Mouse (Mus musculus): ENCODE data around the gene Wwox.

DNA sequence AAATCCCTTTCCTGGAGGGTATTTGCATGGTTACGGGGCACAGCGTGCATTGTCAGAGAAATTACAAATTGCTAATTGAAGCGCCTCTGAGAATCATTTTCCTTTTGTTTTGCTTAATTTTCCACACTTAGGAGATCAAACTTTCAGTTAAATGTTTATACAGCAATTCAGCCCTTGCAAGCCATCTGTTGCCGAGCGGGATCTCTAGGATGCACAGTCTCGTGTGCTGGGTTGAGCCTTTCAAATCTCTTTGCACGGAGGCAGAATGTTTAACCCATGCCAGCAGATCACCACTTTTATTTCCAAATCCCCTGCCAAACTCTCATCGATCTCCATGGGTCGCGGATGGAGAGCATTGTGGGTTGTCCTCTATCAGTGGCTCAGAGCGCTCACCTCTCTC lies 891.2 kb downstream of the Wwox start:
- TF ChIP-seq CTCF (IDR thresholded peaks at IDR 0.05; ENCODE audit: control insufficient read depth, insufficient read depth, low read length) (no peak), POLR2A (IDR thresholded peaks at IDR 0.05; ENCODE audit: borderline replicate concordance, control insufficient read depth, low read depth, low read length) (no peak)
